Mouse (Mus musculus) embryonic fibroblast, embryonic 13.5 days (primary cell): Measurements from ENCODE around the gene Tagln2.

Experiments used
- CTCF ChIP-seq: IDR thresholded peaks from 2 replicates; pipeline ENCODE4 v1.5.1; 2011; ENCODE audit warnings: mild to moderate bottlenecking, control low read depth, low read length, moderate library complexity, borderline replicate concordance; ENCODE audit not compliant: insufficient read depth
- POLR2A ChIP-seq: IDR thresholded peaks from 2 replicates; pipeline ENCODE4 v1.6.1; 2011; ENCODE audit warnings: low read depth, mild to moderate bottlenecking, control low read depth, low read length, moderate library complexity

GRCm38 (mm10) chr1:172510421-172510972, 10.7 kb downstream of the Tagln2 start:
- TF ChIP-seq CTCF (no peak), POLR2A (no peak)
